Mouse (Mus musculus) liver, embryonic 14.5 days (tissue): Measurements from ENCODE around the gene Kcnk18. TPM values are rescaled to one million over a fixed set of nuclear protein-coding genes. Genes with fewer than 3 reads are reported as not detected.

Source experiments
- ATAC-seq: fragments of 200-750 bp; cut with Nextera tagmentation; 2 replicates; pipeline ENCODE4 v1.8.0; 2017; ENCODE audit warnings: moderate number of reproducible peaks, mild to moderate bottlenecking, moderate library complexity; ENCODE audit not compliant: insufficient read depth
- DNase-seq, 3 experiments: peaks; one replicate each; pipeline ENCODE4 v3.0.0-alpha.2; 2012 to 2013; ENCODE audit warnings: low read depth in 3 of 3, low spot score in 3 of 3
- H3K27ac ChIP-seq: fragments of 300-500 bp; sonication (generic); 2 replicates; pipeline ENCODE4 v1.5.1; 2014; ENCODE audit warnings: moderate library complexity, mild to moderate bottlenecking, control low read depth, inconsistent platforms
- H3K27me3 ChIP-seq: fragments of 300-500 bp; sonication (generic); 2 replicates; pipeline ENCODE4 v1.6.1; 2014; ENCODE audit warnings: mild to moderate bottlenecking, low read length, moderate library complexity; ENCODE audit not compliant: control insufficient read depth, insufficient read depth
- H3K36me3 ChIP-seq: fragments of 300-500 bp; sonication (generic); replicated peaks from 2 replicates; pipeline ENCODE4 v1.6.1; 2014; ENCODE audit warnings: low read depth; ENCODE audit not compliant: control insufficient read depth, insufficient read depth
- H3K4me1 ChIP-seq, 2 experiments: fragments of 200-500 bp in 1 of 2; fragments of 300-500 bp in 1 of 2; sonication (generic) in 1 of 2; replicated peaks; 2 replicates each; pipeline ENCODE4 v1.6.1; 2012 to 2014; ENCODE audit warnings: antibody characterized with exemption in 1 of 2, inconsistent platforms in 1 of 2, low read length in 1 of 2; ENCODE audit not compliant: control insufficient read depth in 2 of 2, insufficient read depth in 2 of 2
- H3K4me2 ChIP-seq: fragments of 300-500 bp; sonication (generic); 2 replicates; pipeline ENCODE4 v1.6.1; 2014; ENCODE audit warnings: low read depth, mild to moderate bottlenecking, control low read depth, moderate library complexity
- H3K4me3 ChIP-seq, 2 experiments: fragments of 200-500 bp in 1 of 2; fragments of 300-500 bp in 1 of 2; sonication (generic) in 1 of 2; 2 replicates each; pipeline ENCODE4 v1.5.1; 2012 to 2014; ENCODE audit warnings: low read depth in 2 of 2, low read length in 2 of 2, mild to moderate bottlenecking in 2 of 2, control low read depth in 1 of 2, inconsistent platforms in 1 of 2, moderate library complexity in 1 of 2; ENCODE audit not compliant: insufficient read depth in 1 of 2
- H3K9ac ChIP-seq: fragments of 300-500 bp; sonication (generic); replicated peaks from 2 replicates; pipeline ENCODE4 v1.6.1; 2014; ENCODE audit warnings: mild to moderate bottlenecking, control low read depth, moderate library complexity
- H3K9me3 ChIP-seq: fragments of 300-500 bp; sonication (generic); 2 replicates; pipeline ENCODE4 v1.6.1; 2016; ENCODE audit warnings: low read length, mixed read lengths; ENCODE audit not compliant: control insufficient read depth
- CTCF ChIP-seq: IDR thresholded peaks from 2 replicates; pipeline ENCODE4 v1.5.1; 2016; ENCODE audit warnings: antibody characterized with exemption, low read depth, control low read depth
- EP300 ChIP-seq: IDR thresholded peaks from 2 replicates; pipeline ENCODE4 v1.6.1; 2016; ENCODE audit warnings: antibody characterized with exemption, low read depth
- WGBS: fragments of 180-500 bp; shearing (Covaris S2); extraction: QIAGEN DNeasy Blood & Tissue Kit; methylation state at CpG from one replicate; pipeline ENCODE4 v1.1.7; 2014; ENCODE audit not compliant: insufficient replicate concordance; 5-methylcytosine and 5-hydroxymethylcytosine counted together
- polyA plus RNA-seq, 2 experiments: library from polyadenylated mRNA; depleted of rRNA in 1 of 2; stranded (reverse) in 1 of 2; unstranded in 1 of 2; fragments of >200 nt; fragmentation: Nextera tagmentation in 1 of 2; extraction: Ambion mirVana in 1 of 2; gene quantifications; 2 replicates each; pipeline versions ENCODE4 v1.2.1 to v1.2.3; 2012 to 2014

The Kcnk18 gene
- polyA plus RNA-seq, 2 experiments, result not detected

DNA sequence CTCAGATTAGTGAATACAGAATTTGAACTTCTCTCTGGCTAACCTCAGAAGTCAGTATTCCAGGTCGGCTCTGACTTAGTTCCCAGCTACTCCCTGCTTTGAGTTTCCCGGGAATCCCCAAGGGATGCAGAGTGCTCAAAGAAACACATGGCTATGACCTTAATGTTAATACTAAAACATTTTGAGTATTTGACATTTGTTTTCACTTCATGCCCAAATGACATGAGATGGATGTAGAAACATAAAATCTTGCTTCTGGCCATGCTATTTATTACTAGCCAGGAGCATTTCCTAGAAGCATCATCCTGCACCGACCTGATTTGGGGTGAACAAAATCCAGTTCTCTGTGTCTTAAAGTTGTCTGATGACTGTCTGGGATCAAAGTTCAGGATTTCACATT lies 46.2 kb upstream of the Kcnk18 start:
- Histone ChIP-seq H3K27me3 (peaks cover 67% of the 10 kb centered on the region), H3K4me3 (no peak overlapping the region), H3K4me1 (no peaks in the 10 kb centered on the region), H3K36me3 (no peaks in the 10 kb centered on the region), H3K27ac (no peak overlapping the region), H3K9ac (no peak overlapping the region), H3K9me3 (no peaks in the 10 kb centered on the region), H3K4me2 (no peak overlapping the region)
- DNase-seq (no peak), ATAC-seq (no peak)
- 3% methylated on average over 3 of the region's 3 CpGs for WGBS
- TF ChIP-seq EP300 (no peak), CTCF (no peak)

DNA sequence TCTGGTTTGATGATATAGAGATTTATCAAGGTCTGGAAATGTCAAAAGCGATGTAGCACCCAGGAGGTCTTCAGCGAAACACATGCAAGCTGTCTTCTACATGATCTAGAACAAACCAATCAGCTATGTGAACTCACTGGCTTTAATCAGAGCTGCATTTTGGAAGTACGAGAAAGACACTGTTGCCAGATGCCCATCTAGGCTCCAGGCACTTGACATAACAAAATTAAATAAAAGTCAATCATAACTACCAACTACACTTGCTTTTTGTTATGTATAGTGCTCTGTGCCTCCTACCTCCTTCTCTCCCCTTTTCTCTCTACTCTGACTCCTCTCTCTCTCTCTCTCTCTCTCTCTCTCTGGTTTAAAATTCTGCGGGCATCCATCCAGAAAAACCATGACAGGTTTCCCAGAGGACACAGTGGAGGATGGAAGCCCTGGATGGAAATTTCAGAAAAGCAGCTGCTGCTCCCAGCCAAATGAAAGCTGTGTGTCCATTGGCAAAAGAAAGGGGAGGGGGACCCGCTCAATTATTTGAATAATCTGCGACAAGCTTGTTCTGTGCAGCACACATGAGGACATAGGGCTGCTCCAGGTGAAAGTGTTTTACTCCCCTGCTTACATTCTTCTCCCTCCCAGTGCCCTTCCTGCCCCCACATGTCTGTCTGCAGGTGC lies 45.5 kb upstream of the Kcnk18 start:
- no peak overlapping the region for H3K4me2 ChIP-seq
- H3K27me3 ChIP-seq, result peaks cover 60% of the 10 kb centered on the region
- no peak for ATAC-seq
- no peak overlapping the region for H3K27ac ChIP-seq
- H3K4me3 ChIP-seq, result no peak overlapping the region
- H3K9ac ChIP-seq, result no peak overlapping the region
- no peaks in the 10 kb centered on the region for H3K9me3 ChIP-seq
- H3K4me1 ChIP-seq, result no peaks in the 10 kb centered on the region
- H3K36me3 ChIP-seq, result no peaks in the 10 kb centered on the region
- WGBS, result 11% methylated on average over 6 of the region's 6 CpGs
- DNase-seq, result no peak
- no peak for TF ChIP-seq EP300

- ATAC-seq (no peak), DNase-seq (no peak)
- Histone ChIP-seq H3K9me3 (no peaks in the 10 kb centered on the region), H3K4me1 (no peaks in the 10 kb centered on the region), H3K27me3 (peaks cover 3% of the 10 kb centered on the region), H3K4me2 (no peak overlapping the region), H3K27ac (no peak overlapping the region), H3K36me3 (no peaks in the 10 kb centered on the region), H3K9ac (no peak overlapping the region), H3K4me3 (no peak overlapping the region)
- TF ChIP-seq EP300 (no peak), CTCF (no peak)
- WGBS, result 32% methylated on average over 3 of the region's 3 CpGs
Observed at GRCm38 (mm10) chr19:59184000-59184399, 35.0 kb upstream of the Kcnk18 start.

DNA sequence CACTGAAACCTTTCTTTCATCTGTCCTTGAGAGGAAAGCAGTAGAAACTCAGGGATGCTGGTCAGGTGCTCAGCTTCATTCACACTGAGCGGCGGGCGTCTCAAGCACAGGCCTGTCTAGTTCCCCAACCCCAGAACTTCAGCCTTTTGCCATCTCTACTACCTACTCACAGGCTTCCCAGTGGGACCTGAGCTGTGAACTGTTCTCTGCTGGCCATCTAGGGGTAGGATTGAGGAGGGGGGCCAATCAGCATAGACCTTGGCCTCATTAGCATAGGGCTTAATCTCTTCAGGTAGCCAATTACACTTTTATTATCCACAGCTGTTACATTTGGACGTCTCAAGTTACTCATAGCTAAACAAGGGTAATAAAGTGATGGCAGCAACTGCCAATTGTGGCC lies 30.0 kb upstream of the Kcnk18 start:
- Histone ChIP-seq H3K4me1 (no peaks in the 10 kb centered on the region), H3K4me3 (no peak overlapping the region), H3K4me2 (no peak overlapping the region), H3K9me3 (no peaks in the 10 kb centered on the region), H3K9ac (no peak overlapping the region), H3K27me3 (peaks cover 36% of the 10 kb centered on the region), H3K27ac (no peak overlapping the region), H3K36me3 (no peaks in the 10 kb centered on the region)
- no peak for TF ChIP-seq CTCF
- no peak for TF ChIP-seq EP300
- no peak for DNase-seq
- WGBS, result 11% methylated on average over 4 of the region's 4 CpGs
- no peak for ATAC-seq

DNA sequence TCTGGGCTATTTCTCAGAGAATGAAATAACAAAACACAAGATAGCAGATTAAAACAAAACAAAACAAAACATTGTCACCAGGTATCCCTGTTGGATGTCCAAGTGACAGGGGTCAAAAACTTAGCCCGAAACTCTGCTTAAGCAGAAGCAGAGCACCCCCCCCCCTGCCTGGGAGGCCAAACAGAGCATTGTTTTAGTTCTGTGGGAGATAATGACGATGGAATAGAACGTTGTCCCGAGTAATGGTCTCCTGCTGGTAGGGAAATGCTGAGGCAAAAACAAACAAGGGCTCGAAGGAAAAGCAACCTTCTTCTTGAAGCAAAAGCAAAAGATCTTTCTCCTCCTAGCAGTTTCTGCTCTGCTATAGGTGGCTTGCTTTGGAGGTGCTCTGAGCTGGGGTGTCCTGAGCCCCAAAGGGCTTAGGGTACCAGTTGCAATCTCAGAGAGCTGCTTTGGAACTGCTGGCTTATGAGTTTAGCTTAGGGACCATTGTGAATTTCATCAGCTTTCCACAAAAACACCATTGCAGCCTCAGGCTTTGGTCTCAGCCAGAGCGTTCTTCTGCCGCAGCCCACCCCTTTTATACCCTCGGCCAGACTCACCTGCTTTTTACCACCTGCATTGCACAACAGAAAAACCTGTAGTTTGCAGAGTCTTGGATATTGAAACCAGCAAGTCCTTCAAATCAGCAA lies 28.4 kb upstream of the Kcnk18 start:
- ATAC-seq (no peak), DNase-seq (no peak)
- 4% methylated on average over 8 of the region's 8 CpGs for WGBS
- Histone ChIP-seq H3K36me3 (no peaks in the 10 kb centered on the region), H3K27me3 (peaks cover 52% of the 10 kb centered on the region), H3K9ac (no peak overlapping the region), H3K4me1 (no peaks in the 10 kb centered on the region), H3K9me3 (no peaks in the 10 kb centered on the region), H3K4me3 (no peak overlapping the region), H3K4me2 (no peak overlapping the region), H3K27ac (no peak overlapping the region)
- TF ChIP-seq CTCF, result no peak
- no peak for TF ChIP-seq EP300
